Mouse (Mus musculus): ENCODE results near the gene Gfer.

GRCm38 (mm10) chr17:24653967-24654710 is 41.8 kb downstream of the Gfer start:
- peak; percentile 33 for TF ChIP-seq HCFC1 (IDR thresholded peaks at IDR 0.05; ENCODE audit: low read depth, low read length)
- TF ChIP-seq POLR2A (IDR thresholded peaks at IDR 0.05; ENCODE audit: low read depth, low read length): 0 out of 2 replicates have a peak, but pooled peaks have one; percentile 24
- peak; percentile 53 to 95; a peak in 3 of 4 replicates for TF ChIP-seq CTCF (conservative IDR thresholded peaks at IDR 0.05 in 1 of 2, IDR thresholded peaks at IDR 0.05 in 1 of 2; ENCODE audit: low read depth in 2 of 2, low read length in 2 of 2)
- TF ChIP-seq ZNF384 (IDR thresholded peaks at IDR 0.05; ENCODE audit: low read depth, low read length): no peak
- no peak for TF ChIP-seq MAFK (IDR thresholded peaks at IDR 0.05; ENCODE audit: insufficient replicate concordance, low read length)
- TF ChIP-seq NELFE (IDR thresholded peaks at IDR 0.05; ENCODE audit: low read depth, low read length): peak; percentile 64; the same call in 1 of the 2 replicates
